Mouse (Mus musculus): ENCODE results near the gene Naxd. TPM values are rescaled to one million over a fixed set of nuclear protein-coding genes. Genes with fewer than 3 reads are reported as not detected.
A peak's percentile ranks its signal among the peaks of the same experiment; 100 is the strongest.
"Not testable (repeated sequence)": the region's sequence is repeated elsewhere in the genome, so short reads cannot be mapped to it uniquely, and the experiment has no call there.

Naxd gene
- total RNA-seq (2014; fragmentation: Nextera tagmentation) (27.5 and 63.2 TPM in 2 replicates), total RNA-seq (2017) (35.5 and 46.5 TPM in 2 replicates)

DNA sequence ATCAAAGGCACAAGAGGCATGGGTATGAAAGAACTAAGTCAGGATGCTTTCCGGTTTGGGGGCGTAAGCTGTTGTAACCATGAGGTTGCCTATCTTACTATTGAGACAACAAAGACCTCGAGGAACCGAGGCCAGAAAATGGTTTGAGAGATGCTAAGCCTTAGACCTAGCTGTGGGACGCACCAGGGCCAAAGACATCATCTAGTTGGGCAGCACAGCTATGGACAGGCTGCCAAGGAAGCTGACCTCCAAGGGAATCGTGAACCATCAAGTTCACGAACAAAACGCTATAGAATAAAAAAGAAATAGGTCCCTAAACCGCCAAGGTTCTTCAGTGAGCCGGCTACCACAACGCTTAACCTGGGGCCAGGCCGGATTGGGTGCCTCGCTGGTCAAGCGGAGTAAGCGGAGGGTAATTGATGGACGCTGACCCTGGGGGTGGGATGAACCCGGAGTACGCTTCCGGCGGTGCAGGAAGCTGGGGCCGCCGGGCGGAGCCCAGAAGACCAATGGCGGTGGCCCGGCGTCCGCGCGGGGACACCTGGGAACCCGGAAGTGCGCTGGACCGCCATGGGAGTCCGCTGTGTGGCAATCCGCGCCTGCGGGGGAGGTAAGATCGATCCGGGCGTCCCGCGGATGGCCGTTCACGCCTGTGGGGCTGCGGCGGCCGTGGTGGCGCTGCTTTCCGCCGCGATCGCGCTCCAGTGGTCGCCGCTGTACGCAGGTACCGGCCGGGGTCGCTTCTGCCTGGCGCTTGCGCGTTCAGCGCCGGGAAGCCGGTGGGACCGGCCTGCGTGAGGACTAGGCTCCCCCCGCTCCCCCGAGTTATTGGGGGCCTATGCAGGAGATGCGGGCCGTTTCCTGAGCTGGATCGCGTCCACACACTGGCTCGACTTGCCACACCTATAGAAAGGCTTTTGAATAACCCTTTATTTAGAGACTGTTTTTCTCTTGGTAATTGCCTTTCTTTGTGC lies at the start of gene Naxd:
Gene Naxd (plus strand): TSS at position 490 of the 974 bp plus-strand sequence.
- ATAC-seq (replicated peaks; ENCODE audit: low FRiP score, low TSS enrichment, poor library complexity, severe bottlenecking) = peak; percentile 99

- no peak for ATAC-seq (replicated peaks; ENCODE audit: low FRiP score, low TSS enrichment, poor library complexity, severe bottlenecking)
These were observed 49.3 kb upstream of the Naxd start for GRCm38 (mm10) chr8:11447910-11448570.

DNA sequence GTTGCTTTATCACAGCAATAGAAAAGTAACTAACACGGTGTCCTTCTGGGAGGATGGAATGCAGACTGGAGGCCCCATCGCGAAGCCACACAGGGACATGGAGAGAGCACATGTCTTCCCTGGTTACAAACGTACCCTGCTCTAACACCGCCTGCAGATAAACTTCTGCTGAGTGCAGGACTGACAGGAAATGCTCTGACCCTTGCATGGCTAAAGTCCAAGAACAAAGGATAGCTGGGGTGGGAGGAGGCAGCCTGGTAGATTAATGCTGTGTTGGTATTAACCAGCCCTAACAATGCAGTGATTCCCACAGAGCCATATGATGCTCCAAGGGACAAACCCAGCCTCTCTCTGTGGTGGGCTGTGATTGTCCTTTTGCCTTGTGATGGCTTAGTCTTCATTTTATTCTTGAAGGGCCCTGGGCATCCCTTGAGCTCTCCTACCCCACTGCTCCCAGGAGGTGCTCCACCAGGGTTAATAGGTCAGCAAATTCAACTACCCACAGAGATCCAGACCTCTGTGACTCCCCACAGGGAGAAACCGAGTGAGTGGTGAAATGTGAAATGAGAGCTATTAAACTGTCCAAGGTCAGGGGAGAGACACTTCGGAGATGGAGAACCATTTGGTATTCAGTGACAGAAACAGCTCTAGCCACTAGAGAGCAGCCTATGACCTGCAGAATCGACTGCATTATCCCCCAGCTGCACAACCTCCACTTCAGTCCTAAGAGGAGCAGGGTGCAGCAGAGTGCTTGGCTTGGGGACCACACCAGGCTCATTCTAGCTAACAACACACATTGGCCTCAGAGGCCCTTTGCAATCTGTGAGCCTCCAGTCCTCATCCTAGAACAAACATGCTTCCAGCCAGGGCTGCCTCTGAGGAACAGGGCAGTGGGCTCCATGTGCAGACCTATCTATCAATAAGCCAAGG lies 46.9 kb upstream of the Naxd start:
- ATAC-seq (replicated peaks; ENCODE audit: low FRiP score, low TSS enrichment, poor library complexity, severe bottlenecking) = no peak

- no peak for ATAC-seq (replicated peaks; ENCODE audit: low FRiP score, low TSS enrichment, poor library complexity, severe bottlenecking)
These were observed 45.2 kb upstream of the Naxd start for GRCm38 (mm10) chr8:11452152-11452551.

GRCm38 (mm10) chr8:11452559-11452958 lies 44.7 kb upstream of the Naxd start:
- no peak for ATAC-seq (replicated peaks; ENCODE audit: low FRiP score, low TSS enrichment, poor library complexity, severe bottlenecking)

DNA sequence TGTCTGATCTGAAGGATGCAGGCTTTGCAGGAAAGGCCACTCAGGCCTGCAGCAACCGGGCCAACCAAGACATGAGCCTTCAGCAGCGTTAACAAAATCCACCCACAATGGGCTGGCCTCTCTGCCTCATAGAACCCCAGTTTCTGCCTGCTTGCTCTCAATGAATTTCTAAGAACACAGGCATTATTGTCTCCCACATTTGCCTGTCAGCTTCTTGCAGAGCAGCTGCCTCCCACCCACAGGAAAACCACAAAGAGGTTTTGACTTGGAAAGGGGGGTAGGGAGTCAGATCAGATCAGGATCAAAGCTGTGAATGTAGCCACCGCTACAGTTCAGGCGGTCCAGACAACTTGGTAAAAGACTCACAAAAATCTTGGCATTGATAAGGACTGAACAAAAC lies 44.3 kb upstream of the Naxd start:
- no peak for ATAC-seq (replicated peaks; ENCODE audit: low FRiP score, low TSS enrichment, poor library complexity, severe bottlenecking)

- no peak for ATAC-seq (replicated peaks; ENCODE audit: low FRiP score, low TSS enrichment, poor library complexity, severe bottlenecking)
These were observed 43.1 kb upstream of the Naxd start for GRCm38 (mm10) chr8:11454228-11454627.

DNA sequence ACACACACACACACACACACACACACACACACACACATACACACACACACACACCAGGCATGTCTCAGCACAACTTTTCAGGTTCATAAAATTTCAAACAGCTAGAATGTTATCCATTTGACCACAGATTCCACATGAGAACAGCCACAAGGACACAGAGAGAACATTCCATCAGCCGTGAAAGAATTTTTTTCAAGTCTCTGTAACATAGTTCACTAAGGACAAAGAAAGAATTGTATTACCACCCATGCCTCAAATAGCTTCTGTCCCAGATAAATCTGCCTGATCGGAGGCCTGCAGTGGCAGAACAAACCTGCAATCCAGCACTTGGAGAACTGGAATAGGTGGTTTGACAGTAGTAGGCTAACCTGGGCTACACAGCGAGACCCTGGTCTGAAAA lies 40.0 kb upstream of the Naxd start:
- no peak for ATAC-seq (replicated peaks; ENCODE audit: low FRiP score, low TSS enrichment, poor library complexity, severe bottlenecking)

DNA sequence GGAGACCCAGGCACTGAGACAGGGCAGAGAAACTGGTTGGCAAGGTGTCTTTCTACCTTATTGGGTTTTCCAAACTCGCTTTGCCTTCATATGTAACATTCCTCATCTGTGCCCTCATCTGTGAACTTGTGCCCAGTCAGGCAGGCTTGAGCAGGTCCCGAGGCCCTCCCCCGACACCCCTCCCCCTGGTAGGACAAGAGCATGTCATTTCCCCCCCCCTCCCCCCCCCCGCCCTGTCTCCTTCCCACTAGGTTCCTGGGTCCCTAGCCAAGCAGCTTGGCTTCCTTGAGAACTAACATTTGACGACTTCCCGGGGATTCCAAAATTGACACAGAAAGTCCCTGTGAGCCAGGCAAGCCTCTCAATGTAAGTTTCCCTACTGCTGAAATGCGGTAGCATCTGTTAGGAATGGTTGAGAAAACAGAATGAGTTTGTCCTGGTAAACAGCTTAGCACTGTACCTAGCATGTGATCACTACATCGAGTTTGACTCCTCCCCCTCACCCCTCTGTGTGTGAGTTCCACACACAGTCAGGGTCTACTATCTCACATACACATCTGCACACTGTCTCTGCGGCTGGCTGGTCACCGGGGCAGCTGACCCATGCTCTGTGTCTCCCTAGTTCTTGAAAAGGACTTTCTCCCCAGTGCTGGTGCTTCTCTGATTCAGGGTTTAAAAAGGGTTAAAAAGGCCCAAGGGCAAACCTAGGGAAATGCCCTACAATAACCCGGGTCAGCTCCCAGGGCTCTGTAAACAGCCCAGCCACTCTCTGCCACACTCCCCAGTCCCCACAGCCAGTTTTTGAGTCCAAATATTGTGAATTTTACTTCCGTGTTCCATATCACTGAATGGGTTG lies 39.1 kb upstream of the Naxd start:
- ATAC-seq (replicated peaks; ENCODE audit: low FRiP score, low TSS enrichment, poor library complexity, severe bottlenecking) = no peak

- no peak for ATAC-seq (replicated peaks; ENCODE audit: low FRiP score, low TSS enrichment, poor library complexity, severe bottlenecking)
These were observed 38.3 kb upstream of the Naxd start for GRCm38 (mm10) chr8:11459016-11459415.

- no peak for ATAC-seq (replicated peaks; ENCODE audit: low FRiP score, low TSS enrichment, poor library complexity, severe bottlenecking)
These were observed 36.4 kb upstream of the Naxd start for GRCm38 (mm10) chr8:11460934-11461333.

DNA sequence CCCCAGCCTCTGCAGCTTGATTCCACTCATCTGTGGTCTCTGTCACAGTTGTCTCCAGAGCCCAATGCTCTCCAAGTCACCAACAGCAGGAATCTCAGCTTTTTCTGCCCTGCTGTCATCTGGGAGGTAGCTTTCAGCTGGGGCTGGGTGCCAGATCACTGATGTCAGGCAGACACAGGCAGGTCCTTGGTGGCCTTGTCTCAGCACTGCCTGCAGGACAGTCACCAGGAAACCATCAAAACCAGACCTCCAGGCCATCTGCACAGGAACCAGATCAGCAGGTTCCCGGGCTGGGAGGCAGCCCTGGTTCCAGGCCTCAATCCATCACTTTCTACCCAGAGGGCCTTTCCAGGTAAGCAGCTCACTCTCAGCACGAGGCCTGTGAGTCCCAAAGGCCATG lies 35.5 kb upstream of the Naxd start:
- no peak for ATAC-seq (replicated peaks; ENCODE audit: low FRiP score, low TSS enrichment, poor library complexity, severe bottlenecking)

- no peak for ATAC-seq (replicated peaks; ENCODE audit: low FRiP score, low TSS enrichment, poor library complexity, severe bottlenecking)
These were observed 34.7 kb upstream of the Naxd start for GRCm38 (mm10) chr8:11462641-11463040.

DNA sequence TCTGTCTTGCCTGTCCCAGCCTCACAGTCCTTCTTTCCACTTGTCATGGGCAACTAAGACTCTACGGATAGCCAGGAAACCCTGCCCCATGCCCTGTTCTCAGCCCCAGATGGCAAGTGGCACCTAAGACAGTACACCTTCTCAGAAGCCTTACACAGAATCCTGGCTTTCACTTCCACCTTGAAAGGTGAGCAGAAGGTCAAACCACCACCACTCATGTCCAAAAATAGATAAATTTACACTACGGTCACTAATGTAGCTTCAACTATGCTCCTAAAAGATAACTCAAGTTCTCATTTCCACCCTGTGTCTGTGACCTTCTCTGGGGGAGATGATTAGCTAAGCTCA lies 33.8 kb upstream of the Naxd start:
- no peak for ATAC-seq (replicated peaks; ENCODE audit: low FRiP score, low TSS enrichment, poor library complexity, severe bottlenecking)

DNA sequence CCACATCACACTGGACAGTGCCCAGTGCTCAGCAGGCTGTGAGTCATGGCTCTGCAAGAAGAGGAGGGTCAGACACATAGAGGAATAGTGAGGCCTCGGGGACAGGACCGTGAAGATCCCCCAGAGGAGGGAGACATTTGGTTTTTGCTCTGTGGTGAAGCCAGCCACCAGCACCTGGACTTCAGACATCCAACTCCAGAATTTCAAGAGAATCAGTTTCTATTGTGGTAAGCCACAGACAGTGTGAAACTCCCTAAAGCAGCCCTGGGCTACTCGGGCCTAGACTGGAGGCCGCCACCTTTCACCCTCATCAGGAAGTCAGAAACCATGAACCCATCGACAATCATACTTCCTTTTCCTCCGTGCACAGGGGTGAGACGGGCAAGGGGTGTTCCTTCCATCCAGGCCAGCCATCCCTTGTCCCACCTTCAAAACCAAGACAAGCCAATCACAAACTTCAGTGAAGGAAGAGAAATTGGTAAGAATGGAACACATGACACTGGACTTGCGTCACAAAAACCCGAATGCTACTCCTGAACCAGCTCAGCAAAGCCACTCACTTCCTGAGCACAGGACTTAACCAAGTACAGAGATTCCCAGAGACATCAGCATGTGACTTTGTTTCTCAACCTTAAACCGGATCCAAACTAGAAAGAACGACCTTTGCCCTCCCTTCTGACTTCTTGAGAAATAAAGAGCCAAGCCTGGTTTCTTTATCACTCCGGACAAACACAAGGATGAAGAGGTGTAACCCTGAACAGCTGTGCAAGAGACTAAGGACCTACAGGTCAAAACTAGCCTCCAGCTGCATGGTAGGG lies 33.2 kb upstream of the Naxd start:
- ATAC-seq (replicated peaks; ENCODE audit: low FRiP score, low TSS enrichment, poor library complexity, severe bottlenecking) = no peak

- no peak for ATAC-seq (replicated peaks; ENCODE audit: low FRiP score, low TSS enrichment, poor library complexity, severe bottlenecking)
These were observed 32.7 kb upstream of the Naxd start for GRCm38 (mm10) chr8:11464707-11464964.

DNA sequence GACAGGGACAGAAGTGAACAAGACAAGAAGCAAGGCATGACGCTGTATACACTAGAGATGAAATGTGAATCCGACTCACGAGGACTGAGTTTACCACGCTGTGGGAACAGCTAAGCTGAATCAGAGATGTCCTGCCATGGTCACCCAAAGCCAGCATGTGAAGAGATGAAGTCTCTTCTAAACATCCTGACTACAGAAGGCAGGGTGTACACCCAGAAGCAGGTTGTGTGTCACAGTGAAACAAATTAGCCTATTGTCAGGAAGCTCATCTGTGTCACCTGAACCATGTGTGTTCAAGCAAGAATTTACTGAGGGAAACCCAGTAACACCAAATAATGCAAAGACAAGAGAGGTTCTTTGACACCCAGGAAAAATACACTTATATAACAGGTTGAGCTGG lies 31.7 kb upstream of the Naxd start:
- no peak for ATAC-seq (replicated peaks; ENCODE audit: low FRiP score, low TSS enrichment, poor library complexity, severe bottlenecking)

GRCm38 (mm10) chr8:11466528-11466927 lies 30.8 kb upstream of the Naxd start:
- not testable (repeated sequence) for ATAC-seq (replicated peaks; ENCODE audit: low FRiP score, low TSS enrichment, poor library complexity, severe bottlenecking)
